15 mouse cellular contexts compared by ENCODE assay signal in the genomic region with DNA sequence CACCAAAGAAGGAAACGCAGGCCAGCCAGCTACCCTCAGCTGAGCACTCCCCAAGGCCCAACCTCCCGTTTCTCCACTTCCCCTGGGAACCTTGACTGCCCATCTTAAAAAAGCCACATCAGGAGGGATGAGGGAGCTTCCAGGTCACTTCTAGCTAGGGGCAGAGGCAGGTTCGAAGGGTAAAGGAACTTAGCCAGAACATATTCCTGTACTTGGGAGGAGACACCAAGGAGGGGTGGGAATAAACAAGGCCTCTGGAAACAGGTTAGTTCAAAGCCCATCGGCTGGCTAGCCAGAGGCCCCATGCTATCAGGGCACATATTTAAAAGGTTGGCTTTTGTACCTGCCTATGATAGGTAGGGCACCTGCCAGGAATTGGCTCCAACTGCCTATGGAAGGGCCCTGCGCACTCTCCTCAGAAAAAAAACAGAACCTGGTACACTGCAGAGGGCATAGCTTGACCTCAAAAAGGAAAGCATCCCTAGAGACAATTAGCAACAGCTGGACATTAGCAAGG. TPM values are rescaled to one million over a fixed set of nuclear protein-coding genes. Genes with fewer than 3 reads are reported as not detected.
A peak's percentile ranks its signal among the peaks of the same experiment; 100 is the strongest.
DNase-seq lines count a peak whose midpoint lies in the region; ATAC-seq lines count a peak whose summit lies in the region.
"Had no signal": no experiment of that assay in that cellular context is flagged by ENCODE, and none has a peak within 500 bp of the region (broad histone marks: within the 10 kb centered on the region; RNA-seq: fewer than 3 reads in every experiment).

No protein-coding gene starts in this region.

- H3K36me3 ChIP-seq in limb, embryonic 13.5 days, result no peaks in the 10 kb centered on the region
- H3K36me3 ChIP-seq in limb, embryonic 10.5 days, result no peaks in the 10 kb centered on the region
- no peaks in the 10 kb centered on the region for H3K36me3 ChIP-seq in forebrain, embryonic 14.5 days (ENCODE audit: control insufficient read depth, insufficient read depth, low read length)
- H3K36me3 ChIP-seq in hindbrain, embryonic 16.5 days (ENCODE audit: control insufficient read depth, insufficient read depth, low read length), result no peaks in the 10 kb centered on the region
- H3K36me3 ChIP-seq in neural tube, embryonic 13.5 days, result no peaks in the 10 kb centered on the region
- no peaks in the 10 kb centered on the region for H3K36me3 ChIP-seq in kidney, embryonic 16.5 days (ENCODE audit: insufficient read depth, low read length)
- H3K36me3 ChIP-seq: heart, embryonic 12.5 days; midbrain, embryonic 12.5 days had no signal

- H3K9me3 ChIP-seq in limb, embryonic 13.5 days, result no peaks in the 10 kb centered on the region
- no peaks in the 10 kb centered on the region for H3K9me3 ChIP-seq in limb, embryonic 10.5 days (replicated peaks)
- no peaks in the 10 kb centered on the region for H3K9me3 ChIP-seq in forebrain, embryonic 14.5 days (replicated peaks; ENCODE audit: control insufficient read depth, low read length)
- no peaks in the 10 kb centered on the region for H3K9me3 ChIP-seq in hindbrain, embryonic 16.5 days (ENCODE audit: control insufficient read depth, low read length)
- H3K9me3 ChIP-seq in neural tube, embryonic 13.5 days, result no peaks in the 10 kb centered on the region
- no peaks in the 10 kb centered on the region for H3K9me3 ChIP-seq in kidney, embryonic 16.5 days (ENCODE audit: low read length)
- H3K9me3 ChIP-seq: heart, embryonic 12.5 days; midbrain, embryonic 12.5 days had no signal

- no peak overlapping the region for H3K27ac ChIP-seq in limb, embryonic 13.5 days
- no peak overlapping the region for H3K27ac ChIP-seq in limb, embryonic 10.5 days
- H3K27ac ChIP-seq in forebrain, embryonic 14.5 days (ENCODE audit: low read depth, low read length), result no peak overlapping the region
- H3K27ac ChIP-seq in hindbrain, embryonic 16.5 days (ENCODE audit: low read depth, low read length), result no peak overlapping the region
- H3K27ac ChIP-seq in neural tube, embryonic 13.5 days (replicated peaks), result peak overlapping the region; percentile 67; the same call in 1 of the 2 replicates
- H3K27ac ChIP-seq in kidney, embryonic 16.5 days (ENCODE audit: low read length), result no peak overlapping the region
- H3K27ac ChIP-seq: midbrain, embryonic 12.5 days had no signal

- H3K4me3 ChIP-seq in limb, embryonic 13.5 days, result no peak overlapping the region
- H3K4me3 ChIP-seq in limb, embryonic 10.5 days, result no peak overlapping the region
- H3K4me3 ChIP-seq in forebrain, embryonic 14.5 days (ENCODE audit: low read depth, low read length), result no peak overlapping the region
- H3K4me3 ChIP-seq in hindbrain, embryonic 16.5 days (ENCODE audit: low read length), result no peak overlapping the region
- 0 out of 2 replicates have a peak overlapping the region, but pooled peaks have one; percentile 64 for H3K4me3 ChIP-seq in neural tube, embryonic 13.5 days
- no peak overlapping the region for H3K4me3 ChIP-seq in kidney, embryonic 16.5 days (ENCODE audit: low read length)
- H3K4me3 ChIP-seq: midbrain, embryonic 12.5 days had no signal

- WGBS in limb, embryonic 13.5 days, result 89% methylated on average over 5 of the region's 5 CpGs
- 86% methylated on average over 5 of the region's 5 CpGs for WGBS in limb, embryonic 10.5 days
- WGBS in forebrain, embryonic 14.5 days, result 92% methylated on average over 5 of the region's 5 CpGs
- WGBS in hindbrain, embryonic 16.5 days, result 91% methylated on average over 5 of the region's 5 CpGs
- WGBS in neural tube, embryonic 13.5 days, result 94% methylated on average over 5 of the region's 5 CpGs
- 91% methylated on average over 5 of the region's 5 CpGs for WGBS in kidney, embryonic 16.5 days

- peaks cover 73% of the 10 kb centered on the region for H3K4me1 ChIP-seq in limb, embryonic 13.5 days
- peaks cover 80% of the 10 kb centered on the region for H3K4me1 ChIP-seq in limb, embryonic 10.5 days
- peaks cover 59% of the 10 kb centered on the region for H3K4me1 ChIP-seq in forebrain, embryonic 14.5 days (ENCODE audit: control insufficient read depth, insufficient read depth, low read length)
- H3K4me1 ChIP-seq in hindbrain, embryonic 16.5 days (ENCODE audit: control insufficient read depth, insufficient read depth, low read depth, low read length), result peaks cover 43% of the 10 kb centered on the region
- H3K4me1 ChIP-seq in neural tube, embryonic 13.5 days (replicated peaks), result peaks cover 86% of the 10 kb centered on the region
- peaks cover 69% of the 10 kb centered on the region for H3K4me1 ChIP-seq in kidney, embryonic 16.5 days (ENCODE audit: insufficient read depth, low read length)

- no peak for ATAC-seq in limb, embryonic 13.5 days (ENCODE audit: low FRiP score, low read depth)
- ATAC-seq in forebrain, embryonic 14.5 days, result no peak
- ATAC-seq in hindbrain, embryonic 16.5 days, result no peak
- no peak for ATAC-seq in neural tube, embryonic 13.5 days (ENCODE audit: low read depth)
- ATAC-seq in megakaryocyte-erythroid progenitor cell, adult 5-6 weeks (replicated peaks; ENCODE audit: low FRiP score, low TSS enrichment, poor library complexity, severe bottlenecking), result no peak
- no peak for ATAC-seq in kidney, embryonic 16.5 days (ENCODE audit: low FRiP score, low TSS enrichment)
- ATAC-seq: lung, postnatal 0 days had no signal

- DNase-seq in limb, embryonic 10.5 days (ENCODE audit: low spot score), result no peak
- no peak for DNase-seq in forebrain, embryonic 14.5 days (ENCODE audit: low spot score)
- DNase-seq: adrenal gland, adult 8-10 months had no signal

- H3K27me3 ChIP-seq in limb, embryonic 13.5 days, result no peaks in the 10 kb centered on the region
- H3K27me3 ChIP-seq in limb, embryonic 10.5 days (ENCODE audit: low read depth, poor library complexity, severe bottlenecking), result peaks cover 14% of the 10 kb centered on the region; the same call in 1 of the 2 replicates
- no peaks in the 10 kb centered on the region for H3K27me3 ChIP-seq in forebrain, embryonic 14.5 days (replicated peaks; ENCODE audit: control insufficient read depth, insufficient read depth, low read length)
- H3K27me3 ChIP-seq in hindbrain, embryonic 16.5 days (replicated peaks; ENCODE audit: control insufficient read depth, insufficient read depth, low read length), result no peaks in the 10 kb centered on the region
- no peaks in the 10 kb centered on the region for H3K27me3 ChIP-seq in neural tube, embryonic 13.5 days
- no peaks in the 10 kb centered on the region for H3K27me3 ChIP-seq in kidney, embryonic 16.5 days (ENCODE audit: insufficient read depth, low read length)
- H3K27me3 ChIP-seq: heart, embryonic 12.5 days had no signal

- peak overlapping the region; percentile 92; the same call in 1 of the 2 replicates for H3K4me2 ChIP-seq in limb, embryonic 13.5 days (replicated peaks)
- H3K4me2 ChIP-seq in forebrain, embryonic 14.5 days (ENCODE audit: low read length), result peak overlapping the region; percentile 79
- H3K4me2 ChIP-seq in hindbrain, embryonic 16.5 days (ENCODE audit: low read length), result peak overlapping the region; percentile 85
- peak overlapping the region; percentile 71 for H3K4me2 ChIP-seq in neural tube, embryonic 13.5 days
- H3K4me2 ChIP-seq in kidney, embryonic 16.5 days (replicated peaks; ENCODE audit: low read depth, low read length), result no peak overlapping the region

- H3K9ac ChIP-seq in limb, embryonic 13.5 days, result no peak overlapping the region
- H3K9ac ChIP-seq in forebrain, embryonic 14.5 days (ENCODE audit: low read length), result no peak overlapping the region
- peak overlapping the region; percentile 13; the same call in 1 of the 2 replicates for H3K9ac ChIP-seq in hindbrain, embryonic 16.5 days (ENCODE audit: low read depth, low read length)
- H3K9ac ChIP-seq in neural tube, embryonic 13.5 days, result 0 out of 2 replicates have a peak overlapping the region, but pooled peaks have one; percentile 17
- H3K9ac ChIP-seq in kidney, embryonic 16.5 days (replicated peaks; ENCODE audit: low read length), result no peak overlapping the region
- H3K9ac ChIP-seq: heart, embryonic 12.5 days; midbrain, embryonic 12.5 days had no signal

RNA-seq across cellular contexts. Expression of gene Itpk1, which starts 3.0 kb away (rescaled TPM):
- 9.3 TPM in 2 replicates for polyA plus RNA-seq in limb, embryonic 13.5 days (2015; fragmentation: Nextera tagmentation; extraction: Ambion mirVana)
- polyA plus RNA-seq in limb, embryonic 10.5 days (2016; fragmentation: Nextera tagmentation; extraction: Ambion mirVana), result 9.7 and 11.0 TPM in 2 replicates
- polyA plus RNA-seq in forebrain, embryonic 14.5 days (2014; fragmentation: Nextera tagmentation; extraction: Ambion mirVana), result 47.1 and 57.5 TPM in 2 replicates
- polyA plus RNA-seq in hindbrain, embryonic 16.5 days (2015; fragmentation: Nextera tagmentation; extraction: Ambion mirVana), result 41.2 and 42.5 TPM in 2 replicates
- 30.9 and 34.0 TPM in 2 replicates for polyA plus RNA-seq in neural tube, embryonic 13.5 days (2015; fragmentation: Nextera tagmentation; extraction: Ambion mirVana)
- total RNA-seq in megakaryocyte-erythroid progenitor cell, adult 5-6 weeks (2014; fragmentation: Nextera tagmentation), result 7.4 and 12.1 TPM in 2 replicates
- total RNA-seq in megakaryocyte-erythroid progenitor cell, adult 5-6 weeks (2017), result 4.9 and 6.5 TPM in 2 replicates
- 23.9 and 24.5 TPM in 2 replicates for polyA plus RNA-seq in kidney, embryonic 16.5 days (2015; fragmentation: Nextera tagmentation; extraction: Ambion mirVana)

RNA-seq across cellular contexts. Expression of gene Moap1, which starts 41.7 kb away (rescaled TPM):
- polyA plus RNA-seq in limb, embryonic 13.5 days (2015; fragmentation: Nextera tagmentation; extraction: Ambion mirVana), result 28.1 and 30.2 TPM in 2 replicates
- 34.8 and 38.8 TPM in 2 replicates for polyA plus RNA-seq in limb, embryonic 10.5 days (2016; fragmentation: Nextera tagmentation; extraction: Ambion mirVana)
- polyA plus RNA-seq in forebrain, embryonic 14.5 days (2014; fragmentation: Nextera tagmentation; extraction: Ambion mirVana), result 47.0 and 59.8 TPM in 2 replicates
- 72.4 and 81.3 TPM in 2 replicates for polyA plus RNA-seq in hindbrain, embryonic 16.5 days (2015; fragmentation: Nextera tagmentation; extraction: Ambion mirVana)
- polyA plus RNA-seq in neural tube, embryonic 13.5 days (2015; fragmentation: Nextera tagmentation; extraction: Ambion mirVana), result 53.0 and 58.6 TPM in 2 replicates
- total RNA-seq in megakaryocyte-erythroid progenitor cell, adult 5-6 weeks (2014; fragmentation: Nextera tagmentation), result 3.8 and 8.2 TPM in 2 replicates
- 11.5 and 15.8 TPM in 2 replicates for total RNA-seq in megakaryocyte-erythroid progenitor cell, adult 5-6 weeks (2017)
- 29.3 and 32.4 TPM in 2 replicates for polyA plus RNA-seq in kidney, embryonic 16.5 days (2015; fragmentation: Nextera tagmentation; extraction: Ambion mirVana)

RNA-seq across cellular contexts. Expression of gene Tmem251, which starts 41.8 kb away (rescaled TPM):
- polyA plus RNA-seq in limb, embryonic 13.5 days (2015; fragmentation: Nextera tagmentation; extraction: Ambion mirVana), result 10.2 and 10.4 TPM in 2 replicates
- 11.7 TPM in 2 replicates for polyA plus RNA-seq in limb, embryonic 10.5 days (2016; fragmentation: Nextera tagmentation; extraction: Ambion mirVana)
- polyA plus RNA-seq in forebrain, embryonic 14.5 days (2014; fragmentation: Nextera tagmentation; extraction: Ambion mirVana), result 12.3 and 14.2 TPM in 2 replicates
- 9.9 and 11.8 TPM in 2 replicates for polyA plus RNA-seq in hindbrain, embryonic 16.5 days (2015; fragmentation: Nextera tagmentation; extraction: Ambion mirVana)
- 11.0 and 13.3 TPM in 2 replicates for polyA plus RNA-seq in neural tube, embryonic 13.5 days (2015; fragmentation: Nextera tagmentation; extraction: Ambion mirVana)
- total RNA-seq in megakaryocyte-erythroid progenitor cell, adult 5-6 weeks (2014; fragmentation: Nextera tagmentation), result 9.2 and 13.8 TPM in 2 replicates
- total RNA-seq in megakaryocyte-erythroid progenitor cell, adult 5-6 weeks (2017), result 8.1 and 10.8 TPM in 2 replicates
- polyA plus RNA-seq in kidney, embryonic 16.5 days (2015; fragmentation: Nextera tagmentation; extraction: Ambion mirVana), result 9.5 and 11.0 TPM in 2 replicates

RNA-seq across cellular contexts. Expression of gene Gm28051, which starts 55.8 kb away (rescaled TPM):
- not detected in 2 replicates for polyA plus RNA-seq in limb, embryonic 13.5 days (2015; fragmentation: Nextera tagmentation; extraction: Ambion mirVana)
- not detected in 2 replicates for polyA plus RNA-seq in limb, embryonic 10.5 days (2016; fragmentation: Nextera tagmentation; extraction: Ambion mirVana)
- polyA plus RNA-seq in forebrain, embryonic 14.5 days (2014; fragmentation: Nextera tagmentation; extraction: Ambion mirVana), result not detected in 2 replicates
- polyA plus RNA-seq in hindbrain, embryonic 16.5 days (2015; fragmentation: Nextera tagmentation; extraction: Ambion mirVana), result not detected in 2 replicates
- polyA plus RNA-seq in neural tube, embryonic 13.5 days (2015; fragmentation: Nextera tagmentation; extraction: Ambion mirVana), result not detected in 2 replicates
- total RNA-seq in megakaryocyte-erythroid progenitor cell, adult 5-6 weeks (2014; fragmentation: Nextera tagmentation), result not detected in 2 replicates
- total RNA-seq in megakaryocyte-erythroid progenitor cell, adult 5-6 weeks (2017), result not detected in 2 replicates
- polyA plus RNA-seq in kidney, embryonic 16.5 days (2015; fragmentation: Nextera tagmentation; extraction: Ambion mirVana), result not detected in 2 replicates
- total RNA-seq: adrenal gland, adult 8-10 months; gastrocnemius, adult 8-10 months; hematopoietic stem cell, adult 5-6 weeks had no signal
- polyA plus RNA-seq: heart, embryonic 12.5 days; liver, embryonic 11.5 days; lung, postnatal 0 days; midbrain, embryonic 12.5 days; stomach, embryonic 14.5 days had no signal

RNA-seq across cellular contexts. Expression of gene Gon7, which starts 55.9 kb away (rescaled TPM):
- 34.9 TPM in 2 replicates for polyA plus RNA-seq in limb, embryonic 13.5 days (2015; fragmentation: Nextera tagmentation; extraction: Ambion mirVana)
- 46.1 and 52.2 TPM in 2 replicates for polyA plus RNA-seq in limb, embryonic 10.5 days (2016; fragmentation: Nextera tagmentation; extraction: Ambion mirVana)
- 30.6 and 36.6 TPM in 2 replicates for polyA plus RNA-seq in forebrain, embryonic 14.5 days (2014; fragmentation: Nextera tagmentation; extraction: Ambion mirVana)
- 38.7 and 45.2 TPM in 2 replicates for polyA plus RNA-seq in hindbrain, embryonic 16.5 days (2015; fragmentation: Nextera tagmentation; extraction: Ambion mirVana)
- polyA plus RNA-seq in neural tube, embryonic 13.5 days (2015; fragmentation: Nextera tagmentation; extraction: Ambion mirVana), result 50.3 and 50.8 TPM in 2 replicates
- 12.2 and 21.1 TPM in 2 replicates for total RNA-seq in megakaryocyte-erythroid progenitor cell, adult 5-6 weeks (2014; fragmentation: Nextera tagmentation)
- total RNA-seq in megakaryocyte-erythroid progenitor cell, adult 5-6 weeks (2017), result 25.5 and 28.1 TPM in 2 replicates
- polyA plus RNA-seq in kidney, embryonic 16.5 days (2015; fragmentation: Nextera tagmentation; extraction: Ambion mirVana), result 29.3 and 34.0 TPM in 2 replicates

Comparison
In these comparisons a context has a peak if more than half of its experiments do, and no peak if none do; other contexts are left out.
1. H3K9ac ChIP-seq: peak in hindbrain, embryonic 16.5 days (single experiment) and neural tube, embryonic 13.5 days (single experiment); none in limb, embryonic 13.5 days (single experiment), forebrain, embryonic 14.5 days (single experiment) and kidney, embryonic 16.5 days (single experiment).